Mouse (Mus musculus) hindbrain, embryonic 13.5 days (tissue): ENCODE measurements around the gene Clcf1. TPM values are rescaled to one million over a fixed set of nuclear protein-coding genes. Genes with fewer than 3 reads are reported as not detected.
"Not testable (repeated sequence)": the region's sequence is repeated elsewhere in the genome, so short reads cannot be mapped to it uniquely, and the experiment has no call there.

Experiments used
- ATAC-seq: fragments of 200-750 bp; cut with Nextera tagmentation; 2 replicates; pipeline ENCODE4 v1.8.0; 2017; ENCODE audit warnings: moderate TSS enrichment; ENCODE audit not compliant: low FRiP score
- H3K27ac ChIP-seq: fragments of 300-500 bp; sonication (generic); 2 replicates; pipeline ENCODE4 v1.5.1; 2015; ENCODE audit warnings: inconsistent platforms, mild to moderate bottlenecking, moderate library complexity
- H3K27me3 ChIP-seq: fragments of 300-500 bp; sonication (generic); 2 replicates; pipeline ENCODE4 v1.6.1; 2015; ENCODE audit warnings: mild to moderate bottlenecking, inconsistent platforms
- H3K36me3 ChIP-seq: fragments of 300-500 bp; sonication (generic); 2 replicates; pipeline ENCODE4 v1.6.1; 2015; ENCODE audit warnings: mild to moderate bottlenecking, inconsistent platforms
- H3K4me1 ChIP-seq: fragments of 300-500 bp; sonication (generic); replicated peaks from 2 replicates; pipeline ENCODE4 v1.6.1; 2015; ENCODE audit warnings: inconsistent platforms
- H3K4me2 ChIP-seq: fragments of 300-500 bp; sonication (generic); 2 replicates; pipeline ENCODE4 v1.6.1; 2015; ENCODE audit warnings: inconsistent platforms, mild to moderate bottlenecking, moderate library complexity
- H3K4me3 ChIP-seq: fragments of 300-500 bp; sonication (generic); 2 replicates; pipeline ENCODE4 v1.5.1; 2015; ENCODE audit warnings: mild to moderate bottlenecking, inconsistent platforms
- H3K9ac ChIP-seq: fragments of 300-500 bp; sonication (generic); 2 replicates; pipeline ENCODE4 v1.6.1; 2015; ENCODE audit warnings: mild to moderate bottlenecking, inconsistent platforms
- H3K9me3 ChIP-seq: fragments of 300-500 bp; sonication (generic); 2 replicates; pipeline ENCODE4 v1.6.1; 2016; ENCODE audit warnings: inconsistent platforms
- WGBS: fragments of 180-500 bp; shearing (Covaris S2); methylation state at CpG from one replicate; pipeline ENCODE4 v1.1.7; 2015; 5-methylcytosine and 5-hydroxymethylcytosine counted together
- polyA plus RNA-seq: library from polyadenylated mRNA; unstranded; fragments of >200 nt; fragmentation: Nextera tagmentation; extraction: Ambion mirVana; gene quantifications from 2 replicates; pipeline ENCODE4 v1.2.1, GENCODE M21; 2015

Gene Clcf1
- polyA plus RNA-seq, 1 experiment from 2014 or later = 0.58 TPM

DNA sequence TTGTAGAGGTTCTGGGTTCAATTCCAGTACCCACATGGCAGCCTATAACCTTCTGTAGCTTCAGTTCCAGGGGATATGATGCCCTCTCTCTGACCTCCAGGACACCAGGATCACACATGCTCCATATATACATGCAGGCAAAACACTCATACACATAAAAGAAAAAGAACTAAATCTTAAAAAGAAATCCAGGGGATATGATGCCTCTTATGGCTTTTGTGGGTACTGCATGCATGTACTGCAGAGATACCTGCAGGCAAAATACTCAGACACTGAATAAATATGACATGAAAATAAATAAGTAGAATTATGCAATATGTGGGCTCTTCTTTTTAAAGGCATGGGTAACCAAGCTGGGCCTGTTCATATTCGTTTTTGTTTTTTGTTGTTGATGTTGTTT, 33.0 kb downstream of the Clcf1 start:
- no peak overlapping the region for H3K4me3 ChIP-seq
- no peak overlapping the region for H3K27ac ChIP-seq
- H3K4me1 ChIP-seq = no peaks in the 10 kb centered on the region
- H3K9ac ChIP-seq = no peak overlapping the region
- no peak overlapping the region for H3K4me2 ChIP-seq
- no peak for ATAC-seq
- 0 out of 2 replicates have a peak, but pooled peaks cover 2% of the 10 kb centered on the region for H3K27me3 ChIP-seq
- WGBS = 56% methylated on average over 1 of the region's 1 CpGs
- no peaks in the 10 kb centered on the region for H3K9me3 ChIP-seq
- no peaks in the 10 kb centered on the region for H3K36me3 ChIP-seq

DNA sequence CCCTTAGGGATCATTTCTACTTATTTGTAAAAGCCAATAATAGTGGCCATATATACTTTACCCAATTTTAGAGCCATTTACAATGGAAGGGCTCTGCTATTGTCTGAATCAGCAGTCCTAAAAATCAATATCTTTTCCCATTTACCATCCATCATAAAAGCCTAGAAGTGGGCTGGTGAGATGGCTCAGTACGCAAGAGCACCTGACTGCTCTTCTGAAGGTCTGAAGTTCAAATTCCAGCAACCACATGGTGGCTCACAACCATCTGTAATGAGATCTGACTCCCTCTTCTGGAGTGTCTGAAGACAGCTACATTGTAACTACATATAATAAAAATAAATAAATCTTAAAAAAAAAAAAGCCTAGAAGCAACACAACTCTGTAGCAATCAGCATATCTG, 34.6 kb downstream of the Clcf1 start:
- not testable (repeated sequence) for ATAC-seq, H3K4me3 ChIP-seq, H3K27ac ChIP-seq, H3K36me3 ChIP-seq, H3K27me3 ChIP-seq, H3K4me2 ChIP-seq, H3K9ac ChIP-seq, H3K9me3 ChIP-seq, H3K4me1 ChIP-seq
- 77% methylated on average over 1 of the region's 1 CpGs for WGBS

DNA sequence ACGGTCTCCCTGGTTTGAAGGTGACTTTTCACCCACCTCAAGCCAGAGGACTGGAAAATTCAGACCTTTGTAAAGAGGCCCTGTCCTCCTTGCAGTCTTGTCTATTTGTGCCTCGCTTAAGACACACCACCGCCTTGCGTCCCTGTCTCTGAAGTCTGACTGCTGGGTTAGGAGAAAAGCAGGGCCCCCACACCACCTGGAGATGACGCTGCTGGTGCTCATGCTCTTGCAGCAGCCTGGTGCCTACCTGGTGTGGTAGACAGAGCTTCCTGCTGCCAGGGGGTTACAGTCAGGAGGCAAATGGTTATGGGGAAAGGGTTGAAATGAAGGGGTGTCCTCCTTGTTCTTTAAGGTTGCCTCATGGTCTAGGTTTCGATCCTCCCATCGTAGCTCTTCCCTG, 40.2 kb downstream of the Clcf1 start:
- Histone ChIP-seq H3K27ac (no peak overlapping the region), H3K36me3 (no peaks in the 10 kb centered on the region), H3K27me3 (0 out of 2 replicates have a peak, but pooled peaks cover under 1% of the 10 kb centered on the region), H3K4me1 (peaks cover 11% of the 10 kb centered on the region), H3K4me2 (no peak overlapping the region), H3K9me3 (no peaks in the 10 kb centered on the region), H3K4me3 (no peak overlapping the region), H3K9ac (no peak overlapping the region)
- no peak for ATAC-seq
- 87% methylated on average over 7 of the region's 7 CpGs for WGBS

DNA sequence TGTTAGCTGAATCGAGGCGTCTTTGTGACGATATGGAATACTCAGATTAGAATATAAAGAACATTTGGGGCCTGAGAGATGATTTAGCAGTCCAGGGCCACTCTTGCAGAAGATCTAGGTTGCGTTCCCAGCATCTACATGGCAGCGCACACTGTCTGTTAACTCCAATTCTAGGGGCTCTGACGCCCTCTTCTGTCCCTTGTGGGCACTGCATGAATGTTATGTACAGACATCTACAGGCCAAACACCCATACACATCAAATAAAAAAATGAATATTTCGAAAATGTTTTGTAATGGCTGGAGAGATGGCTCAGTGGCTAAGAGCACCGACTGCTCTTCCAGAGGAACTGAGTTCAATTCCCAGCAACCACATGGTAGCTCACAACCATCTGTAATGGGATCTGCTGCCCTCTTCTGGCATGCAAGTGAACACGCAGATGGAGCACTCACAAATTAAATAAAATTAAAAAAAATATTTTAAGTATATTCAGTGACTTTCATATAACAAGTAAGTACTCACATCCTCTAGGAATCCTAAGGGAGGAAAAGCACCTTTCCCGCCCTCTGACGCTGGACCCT, 41.6 kb downstream of the Clcf1 start:
- WGBS = 71% methylated on average over 11 of the region's 11 CpGs
- Histone ChIP-seq H3K4me3 (no peak overlapping the region), H3K9ac (no peak overlapping the region), H3K27me3 (no peaks in the 10 kb centered on the region), H3K27ac (no peak overlapping the region), H3K4me1 (peaks cover 11% of the 10 kb centered on the region), H3K4me2 (no peak overlapping the region), H3K9me3 (no peaks in the 10 kb centered on the region), H3K36me3 (no peaks in the 10 kb centered on the region)
- ATAC-seq = no peak

DNA sequence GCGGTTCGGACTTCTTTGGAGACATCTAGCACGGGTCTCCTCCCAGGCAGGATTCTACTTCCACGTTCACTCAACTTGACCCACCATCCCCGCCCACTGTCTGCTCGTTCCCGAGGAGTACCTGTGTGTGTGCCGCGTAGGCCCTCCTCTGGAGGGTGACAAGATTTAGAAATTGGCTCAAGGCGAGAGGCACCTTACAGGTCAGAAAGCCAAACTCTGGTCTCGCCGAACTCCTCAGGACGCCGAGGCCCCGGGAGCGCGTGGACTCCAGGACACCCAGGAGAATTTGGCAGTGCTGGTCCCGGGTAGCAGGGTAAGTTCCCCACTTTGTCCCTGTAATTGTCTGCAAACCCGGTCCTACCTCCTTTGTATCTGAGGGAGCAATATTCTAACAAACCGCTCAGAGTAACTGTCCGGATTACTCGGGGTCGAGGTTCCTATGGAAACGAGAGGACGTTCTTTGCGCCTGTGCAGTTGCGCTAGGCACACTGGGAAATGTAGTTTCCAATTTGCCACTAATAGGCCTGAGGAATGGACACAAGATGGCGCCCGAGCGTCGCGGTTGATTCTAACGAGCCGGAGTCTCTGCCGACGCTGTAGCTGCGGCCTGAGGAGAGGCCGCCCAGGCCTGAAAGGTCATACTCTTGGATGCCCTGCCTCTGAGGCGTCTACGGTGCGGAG, 43.3 kb downstream of the Clcf1 start:
- WGBS = under 1% methylated on average over 41 of the region's 41 CpGs
- H3K36me3 ChIP-seq = no peaks in the 10 kb centered on the region
- H3K4me2 ChIP-seq = peak overlapping the region; percentile 90
- H3K4me3 ChIP-seq = peak overlapping the region; percentile 56
- no peaks in the 10 kb centered on the region for H3K27me3 ChIP-seq
- 0 out of 2 replicates have a peak overlapping the region, but pooled peaks have one; percentile 35 for H3K27ac ChIP-seq
- H3K9me3 ChIP-seq = no peaks in the 10 kb centered on the region
- peak; percentile 90 for ATAC-seq
- H3K4me1 ChIP-seq = peaks cover 11% of the 10 kb centered on the region
- peak overlapping the region; percentile 71 for H3K9ac ChIP-seq

DNA sequence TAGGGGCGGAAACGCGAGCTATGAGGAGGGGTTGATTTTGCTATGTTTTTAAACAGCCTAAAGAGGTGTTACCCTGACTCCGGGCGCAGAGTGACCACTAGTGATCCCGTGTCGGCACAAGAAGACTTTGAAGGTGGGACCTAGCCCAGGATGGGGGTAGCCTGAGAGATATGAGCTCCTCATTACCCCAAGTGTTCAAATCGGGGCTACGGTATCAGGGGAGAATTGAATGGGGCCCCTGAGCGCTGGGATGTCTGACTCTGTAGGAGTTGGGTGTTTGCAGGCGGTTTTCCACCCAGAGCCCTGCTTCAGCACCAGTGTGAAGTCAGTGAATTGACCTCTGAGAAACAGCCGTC, 43.8 kb downstream of the Clcf1 start:
- 23% methylated on average over 12 of the region's 12 CpGs for WGBS
- Histone ChIP-seq H3K4me3 (peak overlapping the region; percentile 56), H3K9me3 (no peaks in the 10 kb centered on the region), H3K4me2 (peak overlapping the region; percentile 90), H3K27ac (no peak overlapping the region), H3K9ac (peak overlapping the region; percentile 71), H3K27me3 (no peaks in the 10 kb centered on the region), H3K36me3 (no peaks in the 10 kb centered on the region), H3K4me1 (peaks cover 11% of the 10 kb centered on the region)
- ATAC-seq = no peak; the same call in 1 of the 2 replicates

DNA sequence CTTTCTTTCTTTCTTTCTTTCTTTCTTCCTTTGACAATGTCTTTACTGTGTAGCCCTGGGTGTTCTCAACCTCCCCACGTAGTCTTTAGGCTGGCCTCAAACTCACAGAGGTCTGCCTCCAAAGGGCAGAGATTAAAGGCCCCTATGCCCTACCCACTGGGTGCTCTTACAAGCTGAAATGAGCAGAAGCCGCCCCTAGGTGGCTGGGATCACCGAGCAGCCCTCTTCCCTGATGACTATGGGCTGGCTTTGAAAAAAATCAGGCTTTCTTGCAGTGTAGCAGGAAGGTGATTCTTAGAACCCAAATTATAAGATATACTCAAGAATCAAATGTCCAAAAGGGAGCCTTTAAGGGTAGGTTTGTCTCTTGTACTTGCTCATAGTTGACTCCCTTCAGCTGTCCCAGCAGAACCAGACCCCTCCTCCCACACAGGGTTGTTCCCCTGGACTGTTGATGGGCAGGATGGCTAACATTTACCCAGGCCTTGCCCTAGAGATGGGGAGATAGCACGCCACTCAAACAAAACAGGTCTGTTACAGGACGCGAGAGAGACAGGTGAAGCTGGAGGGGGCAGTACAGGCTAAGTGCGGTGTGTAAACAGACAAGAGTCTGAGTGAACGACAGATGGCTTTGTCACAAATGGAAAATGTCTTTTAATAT, 47.1 kb downstream of the Clcf1 start:
- Histone ChIP-seq H3K27me3 (no peaks in the 10 kb centered on the region), H3K9ac (peak overlapping the region; percentile 49; the same call in 1 of the 2 replicates), H3K9me3 (no peaks in the 10 kb centered on the region), H3K4me1 (peaks cover 11% of the 10 kb centered on the region), H3K4me3 (no peak overlapping the region), H3K36me3 (0 out of 2 replicates have a peak, but pooled peaks cover 3% of the 10 kb centered on the region), H3K27ac (no peak overlapping the region), H3K4me2 (no peak overlapping the region)
- WGBS = 62% methylated on average over 8 of the region's 8 CpGs
- ATAC-seq = no peak

DNA sequence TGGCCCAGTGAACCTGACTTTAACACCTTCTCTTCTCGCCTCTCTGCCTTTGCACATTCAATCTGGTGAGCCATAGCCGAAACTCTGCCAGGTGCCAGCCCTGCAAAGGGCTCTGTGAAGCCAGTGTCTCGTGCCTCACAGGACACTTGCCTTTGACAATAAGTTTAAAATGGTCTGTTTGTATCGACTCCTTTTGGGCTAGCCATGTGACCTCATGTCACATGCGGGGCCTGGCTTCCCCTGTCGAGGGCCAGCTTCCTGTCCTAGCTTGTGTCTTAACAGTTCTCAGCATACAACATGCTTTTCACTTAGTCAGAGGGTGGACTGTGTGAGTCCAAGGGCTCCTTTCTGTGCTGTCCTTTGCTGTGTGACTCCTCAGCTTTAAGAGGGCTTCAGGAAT, 48.7 kb downstream of the Clcf1 start:
- Histone ChIP-seq H3K4me2 (no peak overlapping the region), H3K9me3 (no peaks in the 10 kb centered on the region), H3K27ac (no peak overlapping the region), H3K4me3 (no peak overlapping the region), H3K27me3 (peaks cover 6% of the 10 kb centered on the region), H3K36me3 (0 out of 2 replicates have a peak, but pooled peaks cover 3% of the 10 kb centered on the region), H3K9ac (no peak overlapping the region), H3K4me1 (peaks cover 4% of the 10 kb centered on the region)
- ATAC-seq = no peak
- WGBS = 80% methylated on average over 6 of the region's 6 CpGs

DNA sequence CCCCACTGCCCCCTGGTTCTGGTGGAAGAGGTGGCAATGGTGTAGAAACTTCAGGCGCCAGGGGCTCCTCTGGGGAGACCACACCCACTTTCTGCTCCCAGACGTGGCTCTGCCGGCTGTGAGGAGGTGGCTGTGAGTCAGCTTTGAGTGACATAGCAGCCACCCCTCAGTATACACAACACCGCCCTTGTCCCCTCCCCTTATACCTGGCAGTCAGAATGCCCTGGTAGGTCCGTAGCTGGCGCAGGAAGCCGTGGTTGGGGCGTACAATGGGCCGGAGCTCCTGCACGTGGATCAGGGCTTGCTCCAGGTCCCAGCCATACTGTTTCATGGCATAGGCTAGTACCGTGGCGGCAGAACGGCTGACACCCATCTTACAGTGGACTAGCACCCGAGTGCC, 49.7 kb downstream of the Clcf1 start:
- no peaks in the 10 kb centered on the region for H3K9me3 ChIP-seq

DNA sequence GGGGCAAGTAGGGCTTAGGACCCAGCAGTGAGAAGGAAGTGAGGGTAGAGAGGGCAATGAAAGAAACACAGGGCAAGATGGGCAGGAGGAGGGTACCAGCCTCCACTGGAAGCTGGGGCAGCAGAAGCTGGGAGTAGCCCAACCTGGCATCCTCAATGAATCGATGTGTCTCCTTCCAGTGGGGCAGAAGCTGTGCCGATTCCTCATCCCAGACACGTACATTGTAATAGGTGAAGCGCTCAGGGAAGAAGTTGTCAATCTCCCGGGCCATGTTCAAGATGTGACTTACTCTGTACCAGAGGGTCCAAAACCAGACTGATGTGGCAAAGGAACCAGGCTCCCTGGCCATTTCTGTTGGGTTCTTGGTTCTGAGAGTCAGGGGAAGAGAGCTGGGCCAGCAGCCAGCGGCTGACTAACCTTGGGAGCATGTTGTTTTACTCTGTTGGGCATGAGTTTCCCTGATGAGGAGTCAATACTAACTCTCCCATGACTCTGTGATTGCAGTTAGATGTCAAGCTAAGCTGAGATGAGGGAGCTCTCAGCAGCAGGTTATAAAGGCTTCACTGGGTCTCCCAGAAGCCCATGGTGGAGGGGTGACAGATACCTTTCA, 50.2 kb downstream of the Clcf1 start:
- no peak overlapping the region for H3K4me3 ChIP-seq
- 94% methylated on average over 6 of the region's 6 CpGs for WGBS
- peaks cover 10% of the 10 kb centered on the region for H3K4me1 ChIP-seq
- no peak overlapping the region for H3K27ac ChIP-seq
- H3K4me2 ChIP-seq = no peak overlapping the region
- peaks cover 22% of the 10 kb centered on the region for H3K27me3 ChIP-seq
- ATAC-seq = no peak
- no peaks in the 10 kb centered on the region for H3K9me3 ChIP-seq
- no peak overlapping the region for H3K9ac ChIP-seq
- H3K36me3 ChIP-seq = 0 out of 2 replicates have a peak, but pooled peaks cover 3% of the 10 kb centered on the region

More for the DNA sequence above, 49.7 kb downstream of the Clcf1 start:
- H3K4me2 ChIP-seq = no peak overlapping the region
- peaks cover 4% of the 10 kb centered on the region for H3K4me1 ChIP-seq
- H3K27me3 ChIP-seq = peaks cover 16% of the 10 kb centered on the region
- H3K27ac ChIP-seq = no peak overlapping the region
- ATAC-seq = no peak
- H3K9ac ChIP-seq = no peak overlapping the region
- 76% methylated on average over 14 of the region's 14 CpGs for WGBS
- no peak overlapping the region for H3K4me3 ChIP-seq
- 0 out of 2 replicates have a peak, but pooled peaks cover 3% of the 10 kb centered on the region for H3K36me3 ChIP-seq

DNA sequence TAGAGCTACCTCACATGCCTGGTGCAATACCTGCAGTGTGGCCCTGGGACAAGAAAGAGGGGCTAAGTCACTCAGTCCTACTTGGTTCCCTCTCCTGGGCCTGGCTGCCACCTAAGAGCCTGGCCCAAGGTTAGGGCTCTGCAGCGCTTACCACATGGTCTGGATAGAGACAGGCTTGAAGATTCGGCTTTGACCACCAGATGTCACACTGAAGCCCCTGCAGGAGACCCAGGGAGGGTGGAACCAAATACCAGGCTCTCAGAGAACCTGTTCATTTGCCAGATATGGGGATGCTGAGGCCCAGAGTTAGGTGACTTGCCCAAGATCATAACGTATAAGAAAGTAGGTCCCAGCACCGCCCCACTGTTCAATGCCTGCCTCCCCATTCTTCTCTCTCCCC, 51.9 kb downstream of the Clcf1 start:
- no peaks in the 10 kb centered on the region for H3K9me3 ChIP-seq
- ATAC-seq = no peak
- H3K9ac ChIP-seq = no peak overlapping the region
- peaks cover 38% of the 10 kb centered on the region for H3K27me3 ChIP-seq
- WGBS = 73% methylated on average over 4 of the region's 4 CpGs
- no peak overlapping the region for H3K4me3 ChIP-seq
- no peak overlapping the region for H3K27ac ChIP-seq
- peaks cover 12% of the 10 kb centered on the region for H3K4me1 ChIP-seq
- H3K36me3 ChIP-seq = peaks cover 13% of the 10 kb centered on the region
- no peak overlapping the region for H3K4me2 ChIP-seq
